Mouse (Mus musculus) spleen, adult 2 months (tissue): ENCODE results near the gene AU022252.

Experiments used
- CTCF ChIP-seq: fragments of 200-500 bp; IDR thresholded peaks from 2 replicates; pipeline ENCODE4 v1.5.1; 2011; ENCODE audit warnings: mild to moderate bottlenecking, inconsistent platforms; ENCODE audit not compliant: insufficient read depth, insufficient read length, insufficient replicate concordance; ENCODE audit errors: extremely low read depth
- POLR2A ChIP-seq: fragments of 200-500 bp; IDR thresholded peaks from 2 replicates; pipeline ENCODE4 v1.6.1; 2011; ENCODE audit warnings: low read depth, low read length, inconsistent platforms

DNA sequence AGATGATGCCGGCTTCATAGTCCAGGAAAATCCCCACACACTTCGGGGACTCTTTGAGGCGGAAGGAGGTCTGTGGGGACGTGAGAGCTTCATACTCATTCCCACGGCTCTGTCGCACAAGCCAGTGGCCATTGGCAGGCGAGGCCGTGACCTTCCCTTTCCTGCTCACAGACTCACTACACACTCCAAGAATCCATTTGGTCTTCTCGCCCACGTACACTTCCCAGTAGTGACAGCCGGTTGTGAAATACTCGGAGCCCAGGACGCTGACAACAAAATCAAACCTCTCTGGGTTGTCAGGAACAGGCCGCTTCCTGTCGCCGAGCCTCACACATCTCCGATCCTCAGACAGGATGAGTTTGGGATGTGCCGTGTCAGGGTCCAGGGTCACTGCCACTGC is 54.2 kb downstream of the AU022252 start:
- TF ChIP-seq CTCF: no peak
- no peak for TF ChIP-seq POLR2A
